Mouse (Mus musculus) kidney, adult 11 months (tissue): Measurements from ENCODE around the gene Klc4.

Experiments used
- DNase-seq: peaks from one replicate; pipeline ENCODE4 v3.0.0; 2022

The Klc4 gene

GRCm38 (mm10) chr17:46588173-46588572 lies 57.6 kb downstream of the Klc4 start:
- DNase-seq: no peak

- DNase-seq: no peak
Observed at GRCm38 (mm10) chr17:46586327-46586726, 59.5 kb downstream of the Klc4 start.
